Mouse (Mus musculus) erythroblast, embryonic 14.5 days (primary cell): ENCODE results near the gene Ipo13. TPM values are rescaled to one million over a fixed set of nuclear protein-coding genes. Genes with fewer than 3 reads are reported as not detected.

Experiments used
- H3K27me3 ChIP-seq: 2 replicates; pipeline ENCODE4 v1.6.1; 2012; ENCODE audit warnings: inconsistent platforms; ENCODE audit not compliant: control insufficient read depth
- H3K36me3 ChIP-seq: 2 replicates; pipeline ENCODE4 v1.6.1; 2012; ENCODE audit warnings: mild to moderate bottlenecking, inconsistent platforms; ENCODE audit not compliant: control insufficient read depth
- H3K4me1 ChIP-seq: 2 replicates; pipeline ENCODE4 v1.6.1; 2012; ENCODE audit warnings: inconsistent platforms; ENCODE audit not compliant: control insufficient read depth
- H3K4me3 ChIP-seq: replicated peaks from 2 replicates; pipeline ENCODE3; 2012; ENCODE audit warnings: moderate library complexity, mild to moderate bottlenecking, inconsistent platforms
- H3K9me3 ChIP-seq: 2 replicates; pipeline ENCODE4 v1.6.1; 2012; ENCODE audit warnings: low read length, inconsistent platforms, mixed read lengths; ENCODE audit not compliant: control insufficient read depth
- GATA1 ChIP-seq: IDR thresholded peaks from 2 replicates; pipeline ENCODE4 v1.6.1; 2012; ENCODE audit warnings: low read length, inconsistent platforms, mixed read lengths
- TAL1 ChIP-seq: IDR thresholded peaks from 3 replicates; pipeline ENCODE4 v1.6.1; 2012; ENCODE audit warnings: low read length, inconsistent platforms, mixed read lengths
- polyA plus RNA-seq: library from polyadenylated mRNA; stranded (reverse); fragments of >175 nt; gene quantifications from 2 replicates; pipeline ENCODE4 v1.2.3, GENCODE M21; 2012

Ipo13 gene
- polyA plus RNA-seq, 1 experiment: 3.5 TPM

- Histone ChIP-seq H3K4me3 (no peak overlapping the region), H3K9me3 (no peaks in the 10 kb centered on the region), H3K4me1 (peaks cover 17% of the 10 kb centered on the region), H3K27me3 (peaks cover 37% of the 10 kb centered on the region), H3K36me3 (peaks cover 2% of the 10 kb centered on the region; the same call in 1 of the 2 replicates)
- TF ChIP-seq TAL1: no peak
- TF ChIP-seq GATA1: no peak
Measured at GRCm38 (mm10) chr4:117878301-117878700, 36.5 kb downstream of the Ipo13 start.

- H3K9me3 ChIP-seq: no peaks in the 10 kb centered on the region
- H3K36me3 ChIP-seq: peaks cover 35% of the 10 kb centered on the region
- H3K27me3 ChIP-seq: no peaks in the 10 kb centered on the region
- H3K4me3 ChIP-seq: no peak overlapping the region
- peaks cover 55% of the 10 kb centered on the region for H3K4me1 ChIP-seq
- TF ChIP-seq TAL1 (no peak), GATA1 (no peak)
Measured at GRCm38 (mm10) chr4:117873615-117874014, 41.2 kb downstream of the Ipo13 start.

DNA sequence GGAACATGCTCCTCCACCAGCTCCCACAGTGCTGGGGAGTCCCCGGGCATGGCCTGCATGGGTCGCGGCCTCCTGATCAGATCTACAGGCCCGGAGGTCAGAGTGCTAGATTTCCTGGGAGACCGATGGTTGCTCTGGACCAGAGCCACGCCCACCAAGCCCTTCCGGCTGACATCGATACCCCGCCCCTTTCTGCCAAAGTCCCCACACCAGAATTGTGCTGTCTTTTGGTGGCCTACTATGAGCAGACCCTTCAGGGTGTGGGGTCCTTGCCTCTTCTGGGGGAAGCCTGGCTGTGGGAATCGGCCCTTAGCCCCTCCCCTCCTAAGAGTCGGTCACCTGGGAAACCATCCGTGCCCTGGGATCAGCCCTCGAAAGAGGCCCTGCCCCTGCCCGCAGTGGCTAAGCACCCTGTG lies 42.3 kb downstream of the Ipo13 start, which contains the start of gene Ccdc24:
Gene Ccdc24, minus strand, starts transcription at position 87 of the 416 bp plus-strand sequence.
- H3K27me3 ChIP-seq: no peaks in the 10 kb centered on the region; the same call in 1 of the 2 replicates
- H3K9me3 ChIP-seq: no peaks in the 10 kb centered on the region
- H3K4me3 ChIP-seq: peak within 1 kb of the TSS; percentile 58
- peaks cover 66% of the 10 kb centered on the region for H3K4me1 ChIP-seq
- H3K36me3 ChIP-seq: peaks cover 46% of the 10 kb centered on the region
- TF ChIP-seq GATA1: no peak
- TF ChIP-seq TAL1: no peak

- peaks cover 73% of the 10 kb centered on the region for H3K4me1 ChIP-seq
- TF ChIP-seq GATA1 (peak; percentile 70), TAL1 (peak; percentile 66)
- H3K36me3 ChIP-seq: peaks cover 52% of the 10 kb centered on the region
- peak overlapping the region; percentile 58 for H3K4me3 ChIP-seq
- H3K9me3 ChIP-seq: no peaks in the 10 kb centered on the region
- no peaks in the 10 kb centered on the region; the same call in 1 of the 2 replicates for H3K27me3 ChIP-seq
Measured at GRCm38 (mm10) chr4:117871787-117872186, 43.0 kb downstream of the Ipo13 start.

DNA sequence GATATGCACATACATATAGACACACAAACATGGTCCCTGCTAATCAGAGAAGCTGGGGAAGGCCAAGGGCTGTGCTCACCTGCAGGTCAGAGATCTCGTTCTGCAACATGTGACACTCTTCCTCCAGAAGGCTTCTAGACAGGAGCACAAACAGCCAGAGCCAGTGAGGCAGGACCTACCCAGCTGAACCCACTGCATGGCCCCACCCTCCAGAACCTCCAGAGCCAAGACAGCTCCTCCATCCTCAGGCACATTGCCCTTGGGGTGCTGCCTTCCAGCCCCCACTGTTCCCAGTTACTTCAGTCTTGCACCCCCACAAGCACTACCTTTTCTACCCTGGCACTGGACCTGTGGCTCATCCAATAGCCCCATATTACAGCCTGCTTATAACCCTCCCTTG lies 44.4 kb downstream of the Ipo13 start:
- Histone ChIP-seq H3K36me3 (peaks cover 64% of the 10 kb centered on the region), H3K4me3 (no peak overlapping the region), H3K27me3 (no peaks in the 10 kb centered on the region; the same call in 1 of the 2 replicates), H3K9me3 (no peaks in the 10 kb centered on the region), H3K4me1 (peaks cover 86% of the 10 kb centered on the region)
- TF ChIP-seq GATA1 (no peak), TAL1 (no peak)

DNA sequence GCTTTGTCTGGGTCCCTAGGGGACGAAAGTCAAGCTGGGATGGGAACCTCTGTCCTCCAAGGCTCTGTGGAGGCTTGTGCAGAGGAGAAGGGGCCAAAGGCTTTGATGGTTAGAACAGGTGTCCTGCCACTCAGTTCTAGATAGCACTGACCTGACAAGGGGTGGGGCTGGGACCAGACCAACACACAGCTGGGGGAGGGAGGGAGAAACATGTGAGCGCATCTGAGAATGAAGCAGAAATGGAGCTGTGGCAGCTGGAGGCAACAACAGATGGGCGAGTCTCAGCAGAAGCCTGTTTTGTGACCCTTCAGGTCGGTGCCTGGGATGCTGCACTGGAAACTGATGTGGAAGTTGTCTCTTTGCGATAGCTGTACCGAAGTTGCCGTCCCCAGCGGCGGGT lies 45.5 kb downstream of the Ipo13 start:
- Histone ChIP-seq H3K36me3 (peaks cover 75% of the 10 kb centered on the region), H3K9me3 (no peaks in the 10 kb centered on the region), H3K4me3 (no peak overlapping the region), H3K27me3 (no peaks in the 10 kb centered on the region; the same call in 1 of the 2 replicates), H3K4me1 (peaks cover 88% of the 10 kb centered on the region)
- TF ChIP-seq TAL1 (no peak), GATA1 (no peak)

GRCm38 (mm10) chr4:117867823-117868222 lies 47.0 kb downstream of the Ipo13 start:
- peaks cover 88% of the 10 kb centered on the region for H3K4me1 ChIP-seq
- peaks cover 90% of the 10 kb centered on the region for H3K36me3 ChIP-seq
- no peaks in the 10 kb centered on the region for H3K9me3 ChIP-seq
- H3K4me3 ChIP-seq: no peak overlapping the region
- no peaks in the 10 kb centered on the region; the same call in 1 of the 2 replicates for H3K27me3 ChIP-seq
- no peak for TF ChIP-seq GATA1
- TF ChIP-seq TAL1: no peak

GRCm38 (mm10) chr4:117867000-117867399 lies 47.8 kb downstream of the Ipo13 start:
- Histone ChIP-seq H3K27me3 (no peaks in the 10 kb centered on the region; the same call in 1 of the 2 replicates), H3K4me3 (no peak overlapping the region), H3K4me1 (peaks cover 85% of the 10 kb centered on the region), H3K9me3 (no peaks in the 10 kb centered on the region), H3K36me3 (peaks cover 98% of the 10 kb centered on the region)
- no peak for TF ChIP-seq GATA1
- no peak for TF ChIP-seq TAL1

- H3K4me3 ChIP-seq: no peak overlapping the region
- H3K9me3 ChIP-seq: no peaks in the 10 kb centered on the region
- H3K36me3 ChIP-seq: peaks cover 100% of the 10 kb centered on the region
- H3K4me1 ChIP-seq: peaks cover 79% of the 10 kb centered on the region
- no peaks in the 10 kb centered on the region; the same call in 1 of the 2 replicates for H3K27me3 ChIP-seq
- no peak for TF ChIP-seq TAL1
- TF ChIP-seq GATA1: no peak
Measured at GRCm38 (mm10) chr4:117866083-117866482, 48.7 kb downstream of the Ipo13 start.

GRCm38 (mm10) chr4:117862823-117863222 lies 52.0 kb downstream of the Ipo13 start:
- no peaks in the 10 kb centered on the region; the same call in 1 of the 2 replicates for H3K27me3 ChIP-seq
- TF ChIP-seq GATA1: no peak
- TF ChIP-seq TAL1: no peak
- no peaks in the 10 kb centered on the region for H3K9me3 ChIP-seq
- no peak overlapping the region for H3K4me3 ChIP-seq
- peaks cover 75% of the 10 kb centered on the region for H3K4me1 ChIP-seq
- H3K36me3 ChIP-seq: peaks cover 100% of the 10 kb centered on the region
